Mouse (Mus musculus): Measurements from ENCODE around the gene Hnf1a. TPM values are rescaled to one million over a fixed set of nuclear protein-coding genes. Genes with fewer than 3 reads are reported as not detected.
"Not testable (repeated sequence)": the region's sequence is repeated elsewhere in the genome, so short reads cannot be mapped to it uniquely, and the experiment has no call there.

The Hnf1a gene
- polyA plus RNA-seq, 1 experiment: not detected

GRCm38 (mm10) chr5:114935838-114936237 is 35.1 kb downstream of the Hnf1a start:
- Histone ChIP-seq H3K4me3 (ENCODE audit: insufficient read depth, low read length) (no peak overlapping the region), H3K27ac (ENCODE audit: insufficient read depth, low read length) (no peak overlapping the region), H3K4me1 (ENCODE audit: control insufficient read depth, insufficient read depth, low read length) (no peaks in the 10 kb centered on the region)
- no peak for TF ChIP-seq CTCF (IDR thresholded peaks at IDR 0.05; ENCODE audit: extremely low read depth, insufficient read depth, low read length)
- no peak for TF ChIP-seq POLR2A (IDR thresholded peaks at IDR 0.05; ENCODE audit: extremely low read depth, insufficient read depth, low read length)

- Histone ChIP-seq H3K27ac (ENCODE audit: insufficient read depth, low read length) (no peak overlapping the region), H3K4me1 (ENCODE audit: control insufficient read depth, insufficient read depth, low read length) (no peaks in the 10 kb centered on the region), H3K4me3 (ENCODE audit: insufficient read depth, low read length) (no peak overlapping the region)
- TF ChIP-seq POLR2A (IDR thresholded peaks at IDR 0.05; ENCODE audit: extremely low read depth, insufficient read depth, low read length): no peak
- no peak for TF ChIP-seq CTCF (IDR thresholded peaks at IDR 0.05; ENCODE audit: extremely low read depth, insufficient read depth, low read length)
These were observed 37.7 kb downstream of the Hnf1a start for GRCm38 (mm10) chr5:114933206-114933605.

GRCm38 (mm10) chr5:114931626-114932025 is 39.3 kb downstream of the Hnf1a start:
- TF ChIP-seq POLR2A (IDR thresholded peaks at IDR 0.05; ENCODE audit: extremely low read depth, insufficient read depth, low read length) (no peak), CTCF (IDR thresholded peaks at IDR 0.05; ENCODE audit: extremely low read depth, insufficient read depth, low read length) (no peak)
- no peaks in the 10 kb centered on the region for H3K4me1 ChIP-seq (ENCODE audit: control insufficient read depth, insufficient read depth, low read length)
- no peak overlapping the region for H3K4me3 ChIP-seq (ENCODE audit: insufficient read depth, low read length)
- no peak overlapping the region for H3K27ac ChIP-seq (ENCODE audit: insufficient read depth, low read length)

- Histone ChIP-seq H3K27ac (ENCODE audit: insufficient read depth, low read length) (no peak overlapping the region), H3K4me3 (ENCODE audit: insufficient read depth, low read length) (no peak overlapping the region), H3K4me1 (ENCODE audit: control insufficient read depth, insufficient read depth, low read length) (no peaks in the 10 kb centered on the region)
- TF ChIP-seq CTCF (IDR thresholded peaks at IDR 0.05; ENCODE audit: extremely low read depth, insufficient read depth, low read length) (no peak), POLR2A (IDR thresholded peaks at IDR 0.05; ENCODE audit: extremely low read depth, insufficient read depth, low read length) (no peak)
These were observed 44.1 kb downstream of the Hnf1a start for GRCm38 (mm10) chr5:114926753-114927152.

GRCm38 (mm10) chr5:114926153-114926684 is 44.7 kb downstream of the Hnf1a start:
- Histone ChIP-seq H3K4me3 (ENCODE audit: insufficient read depth, low read length) (no peak overlapping the region), H3K4me1 (ENCODE audit: control insufficient read depth, insufficient read depth, low read length) (no peaks in the 10 kb centered on the region), H3K27ac (ENCODE audit: insufficient read depth, low read length) (no peak overlapping the region)
- TF ChIP-seq CTCF (IDR thresholded peaks at IDR 0.05; ENCODE audit: extremely low read depth, insufficient read depth, low read length) (no peak), POLR2A (IDR thresholded peaks at IDR 0.05; ENCODE audit: extremely low read depth, insufficient read depth, low read length) (no peak)

- no peaks in the 10 kb centered on the region for H3K4me1 ChIP-seq (ENCODE audit: control insufficient read depth, insufficient read depth, low read length)
- peak within 1 kb of the TSS; percentile 16; the same call in 1 of the 2 replicates for H3K4me3 ChIP-seq (ENCODE audit: insufficient read depth, low read length)
- TF ChIP-seq POLR2A (IDR thresholded peaks at IDR 0.05; ENCODE audit: extremely low read depth, insufficient read depth, low read length) (no peak), CTCF (IDR thresholded peaks at IDR 0.05; ENCODE audit: extremely low read depth, insufficient read depth, low read length) (no peak)
- H3K27ac ChIP-seq (ENCODE audit: insufficient read depth, low read length): no peak within 1 kb of the TSS
These were observed 47.9 kb downstream of the Hnf1a start, which contains the start of gene Oasl1 for GRCm38 (mm10) chr5:114922998-114923473. TSS of gene Oasl1 (plus strand) at chr5:114923240.

GRCm38 (mm10) chr5:114922366-114922731 is 48.5 kb downstream of the Hnf1a start:
- H3K4me3 ChIP-seq (ENCODE audit: insufficient read depth, low read length): no peak overlapping the region
- no peak overlapping the region for H3K27ac ChIP-seq (ENCODE audit: insufficient read depth, low read length)
- TF ChIP-seq CTCF (IDR thresholded peaks at IDR 0.05; ENCODE audit: extremely low read depth, insufficient read depth, low read length): no peak
- TF ChIP-seq POLR2A (IDR thresholded peaks at IDR 0.05; ENCODE audit: extremely low read depth, insufficient read depth, low read length): no peak
- H3K4me1 ChIP-seq (ENCODE audit: control insufficient read depth, insufficient read depth, low read length): no peaks in the 10 kb centered on the region

- Histone ChIP-seq H3K4me3 (ENCODE audit: insufficient read depth, low read length) (no peak overlapping the region), H3K4me1 (ENCODE audit: control insufficient read depth, insufficient read depth, low read length) (no peaks in the 10 kb centered on the region), H3K27ac (ENCODE audit: insufficient read depth, low read length) (no peak overlapping the region)
- TF ChIP-seq POLR2A (IDR thresholded peaks at IDR 0.05; ENCODE audit: extremely low read depth, insufficient read depth, low read length): no peak
These were observed 49.1 kb downstream of the Hnf1a start for GRCm38 (mm10) chr5:114921551-114922365.

- not testable (repeated sequence) for H3K27ac ChIP-seq (ENCODE audit: insufficient read depth, low read length); H3K4me3 ChIP-seq (ENCODE audit: insufficient read depth, low read length); H3K4me1 ChIP-seq (ENCODE audit: control insufficient read depth, insufficient read depth, low read length)
These were observed 53.5 kb downstream of the Hnf1a start for GRCm38 (mm10) chr5:114917357-114917756.

GRCm38 (mm10) chr5:114916777-114917176 is 54.1 kb downstream of the Hnf1a start:
- TF ChIP-seq CTCF (IDR thresholded peaks at IDR 0.05; ENCODE audit: extremely low read depth, insufficient read depth, low read length) (no peak), POLR2A (IDR thresholded peaks at IDR 0.05; ENCODE audit: extremely low read depth, insufficient read depth, low read length) (no peak)
- Histone ChIP-seq H3K4me3 (ENCODE audit: insufficient read depth, low read length) (no peak overlapping the region), H3K4me1 (ENCODE audit: control insufficient read depth, insufficient read depth, low read length) (no peaks in the 10 kb centered on the region), H3K27ac (ENCODE audit: insufficient read depth, low read length) (no peak overlapping the region)

All from cortical plate, adult 2 months (tissue).